Comparison of ENCODE assay signal across 21 mouse cellular contexts in genomic region chr11:118945868-118946267, GRCm38 (mm10). TPM values are rescaled to one million over a fixed set of nuclear protein-coding genes. Genes with fewer than 3 reads are reported as not detected.
"Had no signal": no experiment of that assay in that cellular context is flagged by ENCODE, and none has a peak within 500 bp of the region (broad histone marks: within the 10 kb centered on the region; RNA-seq: fewer than 3 reads in every experiment).

No protein-coding gene starts in this region.

- DNase-seq: liver, postnatal 0 days; lung, adult 2 months; lung, postnatal 14 days; lung, postnatal 36 days; thymus, adult 18-20 months; thymus, postnatal 14 days; thymus, postnatal 36 days had no signal

- H3K27ac ChIP-seq: lung, embryonic 15.5 days; macrophage; midbrain, embryonic 13.5 days; midbrain, embryonic 15.5 days; neural tube, embryonic 12.5 days; stomach, embryonic 15.5 days; stomach, postnatal 0 days had no signal

- H3K4me2 ChIP-seq: lung, embryonic 15.5 days; midbrain, embryonic 11.5 days; midbrain, embryonic 13.5 days; midbrain, embryonic 15.5 days; neural tube, embryonic 12.5 days; stomach, embryonic 15.5 days had no signal

- H3K4me1 ChIP-seq: lung, embryonic 15.5 days; megakaryocyte, embryonic 14.5 days; neural tube, embryonic 12.5 days; stomach, embryonic 15.5 days had no signal

- H3K4me3 ChIP-seq: lung, embryonic 15.5 days; midbrain, embryonic 13.5 days; midbrain, embryonic 15.5 days; neural tube, embryonic 12.5 days; stomach, embryonic 15.5 days had no signal

- H3K27me3 ChIP-seq: lung, embryonic 15.5 days; midbrain, embryonic 15.5 days; neural tube, embryonic 12.5 days; stomach, embryonic 15.5 days had no signal

- H3K9ac ChIP-seq: liver, postnatal 0 days; lung, embryonic 15.5 days; midbrain, embryonic 13.5 days; midbrain, embryonic 15.5 days; neural tube, embryonic 12.5 days; stomach, embryonic 15.5 days had no signal

- H3K9me3 ChIP-seq: lung, embryonic 15.5 days; megakaryocyte, embryonic 14.5 days; midbrain, embryonic 13.5 days; midbrain, embryonic 15.5 days; neural tube, embryonic 12.5 days; stomach, embryonic 15.5 days had no signal

- ATAC-seq: liver, postnatal 0 days; lung, postnatal 0 days; midbrain, embryonic 13.5 days; midbrain, embryonic 15.5 days had no signal

- H3K36me3 ChIP-seq: lung, embryonic 15.5 days; midbrain, embryonic 13.5 days; midbrain, embryonic 15.5 days; neural tube, embryonic 12.5 days; stomach, embryonic 15.5 days had no signal

RNA-seq across cellular contexts. Expression of gene Rbfox3, which starts 34.5 kb away (rescaled TPM):
- polyA plus RNA-seq: macrophage had no signal

RNA-seq across cellular contexts. Expression of gene Enpp7, which starts 42.1 kb away (rescaled TPM):
- polyA plus RNA-seq: liver, postnatal 0 days; lung, embryonic 15.5 days; lung, postnatal 0 days; macrophage; midbrain, embryonic 11.5 days; midbrain, embryonic 13.5 days; midbrain, embryonic 15.5 days; midbrain, postnatal 0 days; neural tube, embryonic 12.5 days; neural tube, embryonic 14.5 days; spleen, adult 2 months; stomach, embryonic 15.5 days; stomach, postnatal 0 days; thymus, postnatal 0 days had no signal
